ENCODE assay signal across 8 mouse cellular contexts in the genomic region with DNA sequence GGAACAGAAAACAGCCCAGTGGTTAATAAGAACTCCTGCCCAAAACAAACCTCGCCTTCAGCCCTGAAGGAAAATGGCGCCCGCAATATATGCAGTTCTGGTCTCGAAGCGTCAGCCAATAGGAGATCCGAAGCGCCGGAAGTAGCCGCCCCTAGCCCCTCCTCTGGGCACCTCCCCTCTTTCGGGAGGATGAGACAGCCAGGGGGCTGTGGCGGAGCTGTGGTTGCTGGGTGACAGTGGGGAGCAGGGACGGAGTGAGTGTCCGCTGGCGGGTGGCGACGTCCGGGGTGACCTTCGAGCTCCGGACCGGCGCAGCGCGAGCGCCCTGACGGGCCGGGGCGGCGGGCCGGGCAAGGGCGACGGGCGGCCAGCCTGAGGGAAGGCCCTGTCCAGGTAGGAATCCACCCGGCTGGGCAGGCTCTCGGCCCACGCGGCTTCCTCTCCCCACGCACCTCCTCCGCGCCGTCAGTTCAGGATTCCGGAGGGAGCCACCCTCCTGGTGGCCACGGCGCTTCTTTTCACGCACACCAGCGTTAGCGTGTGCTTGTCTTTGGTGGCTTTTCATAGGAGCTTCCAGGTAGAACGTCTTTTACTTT. TPM values are rescaled to one million over a fixed set of nuclear protein-coding genes. Genes with fewer than 3 reads are reported as not detected.
A peak's percentile ranks its signal among the peaks of the same experiment; 100 is the strongest.
DNase-seq lines count a peak whose midpoint lies in the region; ATAC-seq and TF ChIP-seq lines count a peak whose summit lies in the region.

A gene (plus strand): TSS at position 163 of the 596 bp plus-strand sequence.

- H3K27ac ChIP-seq in ES-E14 (ENCODE audit: insufficient read depth, low read depth, low read length, poor library complexity, severe bottlenecking) = no peak within 1 kb of the TSS
- peak within 1 kb of the TSS; percentile 44 for H3K27ac ChIP-seq in forebrain, embryonic 15.5 days (replicated peaks)

- H3K4me3 ChIP-seq in ES-E14 (ENCODE audit: insufficient read depth in 1 of 2, low read depth in 1 of 2, low read length in 2 of 2, poor library complexity in 1 of 2, severe bottlenecking in 1 of 2) = peak within 1 kb of the TSS; percentile 71 to 89
- H3K4me3 ChIP-seq in forebrain, embryonic 15.5 days = peak within 1 kb of the TSS; percentile 60
- H3K4me3 ChIP-seq in lung, adult 2 months (replicated peaks; ENCODE audit: extremely low read depth, low read depth, low read length) = peak within 1 kb of the TSS; percentile 83

- peak; percentile 77; the same call in 1 of the 2 replicates for TF ChIP-seq POLR2A in lung, adult 2 months (IDR thresholded peaks at IDR 0.05; ENCODE audit: borderline replicate concordance, extremely low read depth, low read depth, low read length)

- in situ Hi-C loops in ES-E14 (cut with MboI; ENCODE audit: low sequenced_read_pairs in 2 of 2, unreplicated experiment in 2 of 2) = no loop called here

- H3K4me2 ChIP-seq in forebrain, embryonic 15.5 days (replicated peaks) = peak within 1 kb of the TSS; percentile 63

- no peak for TF ChIP-seq CTCF in lung, adult 2 months (IDR thresholded peaks at IDR 0.05; ENCODE audit: insufficient read depth, low read length)

- H3K36me3 ChIP-seq in ES-E14 (ENCODE audit: control insufficient read depth, insufficient read depth, low read length, poor library complexity, severe bottlenecking) = peaks cover 6% of the 10 kb centered on the region
- H3K36me3 ChIP-seq in forebrain, embryonic 15.5 days = peaks cover 14% of the 10 kb centered on the region; the same call in 1 of the 2 replicates

- intact Hi-C loops in heart, postnatal 25 days (cut with DNase I) = no loop called here

- peaks cover 3% of the 10 kb centered on the region; the same call in 1 of the 2 replicates for H3K9me3 ChIP-seq in ES-E14 (ENCODE audit: control insufficient read depth, insufficient read depth, low read depth, low read length)
- H3K9me3 ChIP-seq in forebrain, embryonic 15.5 days = no peaks in the 10 kb centered on the region

- peak; percentile 95 for DNase-seq in ES-E14 (ENCODE audit: low read depth, low spot score)
- DNase-seq in cerebellum, adult 11-12 months = peak; percentile 92
- DNase-seq in heart, postnatal 25 days (ENCODE audit: low spot score) = peak; percentile 94
- peak; percentile 89 to 95 for DNase-seq in layer of hippocampus, adult 18-20 months (ENCODE audit: low spot score in 2 of 2)
- DNase-seq in lung, adult 2 months = peak; percentile 94
- peak; percentile 89 to 94 for DNase-seq in thymus, adult 18-20 months

- peaks cover 0 to 3% of the 10 kb centered on the region in 2 experiments; a peak in 3 of 4 replicates for H3K4me1 ChIP-seq in ES-E14 (ENCODE audit: control insufficient read depth in 2 of 2, insufficient read depth in 2 of 2, low read length in 2 of 2, poor library complexity in 1 of 2)
- peaks cover 9% of the 10 kb centered on the region for H3K4me1 ChIP-seq in forebrain, embryonic 15.5 days
- peaks cover 3% of the 10 kb centered on the region; the same call in 1 of the 2 replicates for H3K4me1 ChIP-seq in lung, adult 2 months (ENCODE audit: control insufficient read depth, insufficient read depth, low read length)

- peak within 1 kb of the TSS; percentile 69 for H3K9ac ChIP-seq in ES-E14 (ENCODE audit: insufficient read depth, low read depth, low read length, poor library complexity, severe bottlenecking)
- peak within 1 kb of the TSS; percentile 70 for H3K9ac ChIP-seq in forebrain, embryonic 15.5 days (replicated peaks)

- no peaks in the 10 kb centered on the region for H3K27me3 ChIP-seq in forebrain, embryonic 15.5 days

- under 1% methylated on average over 47 of the region's 47 CpGs for WGBS in forebrain, embryonic 15.5 days
- under 1% methylated on average over 46 of the region's 47 CpGs for WGBS in lung, adult 2 months

- ATAC-seq in forebrain, embryonic 15.5 days (replicated peaks) = peak; percentile 100
- peak; percentile 99 for ATAC-seq in neutrophil, adult 5-6 weeks (ENCODE audit: extremely low read depth, insufficient number of reproducible peaks, low FRiP score, poor library complexity, severe bottlenecking)

TF ChIP-seq in ES-E14, 5 proteins besides CTCF, POLR2A, EP300 and RAD21:
- TF ChIP-seq MAFK (IDR thresholded peaks at IDR 0.05; ENCODE audit: insufficient read depth, low read depth, low read length) = no peak
- TF ChIP-seq ZC3H11A (IDR thresholded peaks at IDR 0.05; ENCODE audit: borderline replicate concordance, low read depth, low read length) = no peak
- TF ChIP-seq HCFC1 (IDR thresholded peaks at IDR 0.05; ENCODE audit: borderline replicate concordance, insufficient read depth, low read length) = peak; percentile 80
- no peak for TF ChIP-seq CHD2 (IDR thresholded peaks at IDR 0.05; ENCODE audit: low read depth, low read length)
TF ChIP-seq in ES-E14: peak in this region for 1.

RNA-seq across cellular contexts. Expression of the gene that starts here (rescaled TPM):
- 22.9 and 35.1 TPM in 2 replicates for total RNA-seq in ES-E14 (2012; rRNA removed)
- 34.4 and 35.6 TPM in 2 replicates for polyA plus RNA-seq in forebrain, embryonic 15.5 days (2015; fragmentation: Nextera tagmentation; extraction: Ambion mirVana)
- 100 to 1,000 TPM; 434 to 472 TPM for total RNA-seq in heart, postnatal 25 days (2021)
- 10 to 100 TPM; 86.7 to 88.5 TPM for total RNA-seq in layer of hippocampus, adult 18-20 months (2021)
- polyA plus RNA-seq in lung, adult 2 months (2012; rRNA removed) = 8.0 and 12.4 TPM in 2 replicates
- total RNA-seq in neutrophil, adult 5-6 weeks (2017) = 68.8 and 70.3 TPM in 2 replicates
